Mouse (Mus musculus): ENCODE results near the gene Bcl2. TPM values are rescaled to one million over a fixed set of nuclear protein-coding genes. Genes with fewer than 3 reads are reported as not detected.

Gene Bcl2
- total and polyA plus RNA-seq, 3 experiments: 1.3 to 5.0 (median 3.5) TPM

DNA sequence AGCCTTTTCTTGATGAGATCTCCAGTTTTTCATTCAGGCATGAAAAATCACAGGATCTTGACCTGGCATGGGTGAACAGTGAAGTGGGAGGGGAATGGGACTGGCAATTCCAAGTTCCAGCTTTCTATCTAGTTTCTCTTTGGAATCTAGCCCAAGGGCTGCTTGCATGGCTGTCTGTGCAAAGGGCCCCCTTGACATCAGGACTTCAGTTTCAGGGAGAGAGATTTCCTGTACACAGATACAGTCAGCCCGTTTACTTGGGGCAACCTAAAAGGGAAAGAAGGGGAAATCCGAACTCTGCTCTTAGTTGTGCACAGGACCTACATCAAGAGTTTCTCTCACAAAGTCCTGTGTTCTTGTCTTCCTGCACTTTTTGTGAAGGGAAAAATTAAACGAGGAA, 154.0 kb downstream of the Bcl2 start:
- DNase-seq: no peak
- Histone ChIP-seq H3K4me1 (ENCODE audit: control insufficient read depth, insufficient read depth, low read length) (peaks cover 3% of the 10 kb centered on the region), H3K27me3 (ENCODE audit: control insufficient read depth, insufficient read depth, low read length) (no peaks in the 10 kb centered on the region), H3K4me3 (no peak overlapping the region), H3K36me3 (ENCODE audit: control insufficient read depth, insufficient read depth, low read length) (peaks cover 2% of the 10 kb centered on the region), H3K9ac (ENCODE audit: low read depth, low read length) (no peak overlapping the region), H3K79me2 (replicated peaks; ENCODE audit: control insufficient read depth, insufficient read depth, low read length) (no peaks in the 10 kb centered on the region), H3K27ac (no peak overlapping the region)
- WGBS: 41% methylated on average over 3 of the region's 3 CpGs
- no peak for TF ChIP-seq EP300 (IDR thresholded peaks at IDR 0.05; ENCODE audit: insufficient read depth, low read depth, low read length)
- TF ChIP-seq POLR2A (IDR thresholded peaks at IDR 0.05; ENCODE audit: insufficient read depth, low read depth, low read length): no peak
- TF ChIP-seq CTCF (IDR thresholded peaks at IDR 0.05): no peak
- intact Hi-C loops (cut with DNase I): no loop called here

DNA sequence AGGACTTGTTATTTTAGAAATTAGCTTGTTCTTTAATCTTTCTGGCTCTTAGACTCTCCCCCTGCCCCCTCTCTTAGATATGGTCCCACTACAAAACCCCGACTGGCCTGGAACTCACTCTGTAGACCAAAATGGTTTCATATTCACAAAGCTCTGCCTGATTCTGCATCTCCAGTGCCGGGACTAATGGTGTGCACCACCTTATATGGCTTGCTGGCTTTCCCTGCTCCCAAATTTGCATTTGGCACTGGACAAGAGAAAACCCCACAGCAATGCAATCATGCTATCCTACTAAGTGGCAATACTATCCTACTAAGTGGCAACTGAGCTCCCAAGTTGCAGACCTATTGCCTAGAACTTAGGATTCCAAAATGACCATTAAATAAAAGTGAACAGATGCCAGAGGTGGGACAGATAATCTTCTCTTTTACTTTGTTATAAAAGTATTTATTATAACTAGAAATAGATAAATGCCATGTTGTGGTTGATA, 154.9 kb downstream of the Bcl2 start:
- DNase-seq: no peak
- H3K9ac ChIP-seq (ENCODE audit: low read depth, low read length): no peak overlapping the region
- TF ChIP-seq POLR2A (IDR thresholded peaks at IDR 0.05; ENCODE audit: insufficient read depth, low read depth, low read length): no peak
- TF ChIP-seq CTCF (IDR thresholded peaks at IDR 0.05): no peak
- no peak for TF ChIP-seq EP300 (IDR thresholded peaks at IDR 0.05; ENCODE audit: insufficient read depth, low read depth, low read length)
- no peaks in the 10 kb centered on the region for H3K79me2 ChIP-seq (replicated peaks; ENCODE audit: control insufficient read depth, insufficient read depth, low read length)
- peaks cover 5% of the 10 kb centered on the region for H3K4me1 ChIP-seq (ENCODE audit: control insufficient read depth, insufficient read depth, low read length)
- no peak overlapping the region for H3K27ac ChIP-seq
- H3K36me3 ChIP-seq (ENCODE audit: control insufficient read depth, insufficient read depth, low read length): peaks cover 3% of the 10 kb centered on the region
- intact Hi-C loops (cut with DNase I): no loop called here
- no peaks in the 10 kb centered on the region for H3K27me3 ChIP-seq (ENCODE audit: control insufficient read depth, insufficient read depth, low read length)
- H3K4me3 ChIP-seq: no peak overlapping the region
- 71% methylated on average over 2 of the region's 2 CpGs for WGBS

DNA sequence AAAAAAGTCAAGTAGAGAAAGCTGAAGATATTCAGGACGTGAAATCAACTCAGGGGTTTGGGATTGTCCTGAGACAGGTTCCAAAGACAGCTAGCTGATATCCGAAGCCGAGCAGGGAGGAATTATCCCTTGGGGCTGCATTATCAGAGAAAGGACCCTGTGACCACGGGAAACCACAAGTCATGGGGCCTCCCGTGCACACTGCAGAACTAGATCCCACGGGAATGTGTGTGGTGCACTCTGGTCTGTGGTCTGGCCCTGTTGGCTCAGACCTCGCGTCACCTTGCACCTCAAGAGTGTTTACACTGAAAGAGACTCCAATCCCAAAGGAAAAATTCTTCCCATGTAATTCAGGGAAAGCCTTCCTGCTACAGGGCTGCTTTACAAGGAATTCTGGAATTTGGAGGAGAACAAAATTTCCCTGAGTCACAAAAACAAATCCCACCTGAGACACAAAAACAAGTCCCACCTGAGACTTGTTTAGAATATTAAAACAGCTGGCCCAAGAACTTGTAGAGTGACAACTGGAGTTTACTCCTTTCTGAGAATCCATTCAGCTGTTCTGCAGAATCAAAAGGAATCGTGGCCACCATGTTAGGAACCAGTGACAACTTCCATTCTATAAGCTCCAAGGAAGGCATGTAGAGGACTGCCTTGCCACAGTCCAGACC, 158.4 kb downstream of the Bcl2 start:
- Histone ChIP-seq H3K4me3 (no peak overlapping the region), H3K79me2 (replicated peaks; ENCODE audit: control insufficient read depth, insufficient read depth, low read length) (no peaks in the 10 kb centered on the region), H3K9ac (ENCODE audit: low read depth, low read length) (no peak overlapping the region), H3K4me1 (ENCODE audit: control insufficient read depth, insufficient read depth, low read length) (peaks cover 8% of the 10 kb centered on the region), H3K36me3 (ENCODE audit: control insufficient read depth, insufficient read depth, low read length) (peaks cover 3% of the 10 kb centered on the region), H3K27ac (no peak overlapping the region), H3K27me3 (ENCODE audit: control insufficient read depth, insufficient read depth, low read length) (no peaks in the 10 kb centered on the region)
- no peak for DNase-seq
- WGBS: 44% methylated on average over 9 of the region's 9 CpGs
- TF ChIP-seq CTCF (IDR thresholded peaks at IDR 0.05) (no peak), POLR2A (IDR thresholded peaks at IDR 0.05; ENCODE audit: insufficient read depth, low read depth, low read length) (no peak), EP300 (IDR thresholded peaks at IDR 0.05; ENCODE audit: insufficient read depth, low read depth, low read length) (no peak)
- intact Hi-C loops (cut with DNase I): no loop called here

DNA sequence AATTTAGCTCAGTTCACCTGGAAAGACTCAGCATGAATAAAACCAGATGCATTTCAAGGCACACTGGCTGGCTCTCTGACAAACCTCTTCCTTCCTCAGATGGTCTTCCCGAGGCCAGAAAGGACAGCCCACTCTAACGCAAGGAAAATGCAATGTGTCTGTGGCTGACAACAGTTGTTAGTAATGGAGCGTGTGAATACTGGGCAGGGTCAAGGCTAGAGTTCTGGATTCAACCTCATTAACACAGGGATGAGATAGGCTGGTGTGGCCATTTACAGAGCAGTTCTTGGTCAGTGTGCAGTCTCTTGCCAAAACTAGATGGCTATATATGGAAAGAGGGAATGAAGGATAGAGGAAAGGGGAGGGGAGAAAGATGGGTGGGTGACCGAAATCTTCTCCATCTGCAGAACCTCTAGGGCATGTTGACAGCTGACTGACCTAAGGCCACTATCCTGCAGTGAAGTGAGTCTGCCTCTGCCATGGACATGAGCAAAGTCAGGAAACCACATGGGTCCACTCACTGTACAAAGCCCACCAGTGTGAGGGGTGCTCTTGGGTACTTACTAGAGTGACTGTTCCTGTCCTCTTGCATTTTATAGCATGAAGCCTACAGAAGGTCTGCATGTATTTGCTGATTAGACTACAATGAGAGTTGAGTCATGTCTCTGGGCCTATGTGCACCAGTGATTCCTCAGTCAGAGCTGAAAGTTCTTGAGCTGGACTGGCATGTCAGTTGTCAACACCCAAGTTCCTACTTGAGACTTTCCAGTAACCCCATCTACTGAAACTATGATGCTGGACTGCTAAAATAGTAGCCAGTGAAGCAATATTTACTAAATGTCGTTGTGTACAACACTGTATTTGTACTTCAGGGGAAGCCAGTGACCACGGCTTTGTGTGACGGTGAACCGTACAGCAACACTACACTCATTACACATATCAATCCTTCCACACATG, 159.9 kb downstream of the Bcl2 start:
- 51% methylated on average over 8 of the region's 8 CpGs for whole genome bisulfite sequencing
- peaks cover 18% of the 10 kb centered on the region for H3K4me1 ChIP-seq (ENCODE audit: control insufficient read depth, insufficient read depth, low read length)
- peaks cover 2% of the 10 kb centered on the region for H3K36me3 ChIP-seq (ENCODE audit: control insufficient read depth, insufficient read depth, low read length)
- H3K9ac ChIP-seq (ENCODE audit: low read depth, low read length): no peak overlapping the region
- H3K4me3 ChIP-seq: no peak overlapping the region
- H3K27ac ChIP-seq: no peak overlapping the region
- no peak for TF ChIP-seq CTCF (IDR thresholded peaks at IDR 0.05)
- H3K79me2 ChIP-seq (replicated peaks; ENCODE audit: control insufficient read depth, insufficient read depth, low read length): no peaks in the 10 kb centered on the region
- DNase-seq: no peak
- no peaks in the 10 kb centered on the region for H3K27me3 ChIP-seq (ENCODE audit: control insufficient read depth, insufficient read depth, low read length)
- intact Hi-C loops (cut with DNase I): loop anchor here (5.0 kb wide), 1 partner anchor 33 kb away; no protein-coding TSS in a partner anchor

DNA sequence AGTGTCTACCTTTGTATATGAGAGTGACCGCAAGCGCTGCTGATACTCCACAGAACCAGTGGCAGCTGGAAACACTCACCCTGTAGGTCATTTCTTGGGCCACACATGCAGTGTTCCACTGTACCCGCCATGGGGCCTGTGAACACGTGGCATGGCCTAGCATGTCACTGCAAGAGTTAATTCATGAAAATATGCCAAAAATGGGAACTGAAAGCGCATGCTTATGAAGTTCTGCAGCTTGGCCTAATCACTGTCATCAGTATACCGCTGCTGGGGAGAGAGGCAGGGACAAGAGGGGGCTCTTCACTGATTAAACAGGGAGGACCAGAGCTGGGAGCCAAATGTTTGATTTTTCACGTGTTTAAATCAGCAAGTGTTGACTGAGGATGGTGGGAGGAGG, 161.2 kb downstream of the Bcl2 start:
- 80% methylated on average over 7 of the region's 7 CpGs for WGBS
- TF ChIP-seq POLR2A (IDR thresholded peaks at IDR 0.05; ENCODE audit: insufficient read depth, low read depth, low read length): no peak
- TF ChIP-seq CTCF (IDR thresholded peaks at IDR 0.05): no peak
- no peak for TF ChIP-seq EP300 (IDR thresholded peaks at IDR 0.05; ENCODE audit: insufficient read depth, low read depth, low read length)
- Histone ChIP-seq H3K27ac (no peak overlapping the region; the same call in 1 of the 2 replicates), H3K4me3 (no peak overlapping the region), H3K27me3 (ENCODE audit: control insufficient read depth, insufficient read depth, low read length) (no peaks in the 10 kb centered on the region), H3K9ac (ENCODE audit: low read depth, low read length) (no peak overlapping the region), H3K79me2 (replicated peaks; ENCODE audit: control insufficient read depth, insufficient read depth, low read length) (no peaks in the 10 kb centered on the region), H3K4me1 (ENCODE audit: control insufficient read depth, insufficient read depth, low read length) (peaks cover 23% of the 10 kb centered on the region), H3K36me3 (ENCODE audit: control insufficient read depth, insufficient read depth, low read length) (peaks cover 2% of the 10 kb centered on the region)
- intact Hi-C loops (cut with DNase I): loop anchor here (5.0 kb wide), 1 partner anchor 34 kb away; no protein-coding TSS in a partner anchor
- DNase-seq: no peak

All from heart, adult 2 months (tissue).